Mouse (Mus musculus) limb, embryonic 11.5 days (tissue): Measurements from ENCODE around the gene Bst2. TPM values are rescaled to one million over a fixed set of nuclear protein-coding genes. Genes with fewer than 3 reads are reported as not detected.
A peak's percentile ranks its signal among the peaks of the same experiment; 100 is the strongest.

Experiments used
- ATAC-seq: fragments of 200-750 bp; cut with Nextera tagmentation; 2 replicates; pipeline ENCODE4 v1.8.0; 2017; ENCODE audit warnings: low read depth; ENCODE audit not compliant: insufficient number of reproducible peaks, low FRiP score, low TSS enrichment
- DNase-seq: peaks from one replicate; pipeline ENCODE4 v3.0.0-alpha.2; 2015; ENCODE audit warnings: low spot score
- H3K27ac ChIP-seq: fragments of 300-500 bp; sonication (generic); replicated peaks from 2 replicates; pipeline ENCODE4 v1.5.1; 2014; ENCODE audit warnings: low read depth, mild to moderate bottlenecking, low read length
- H3K27me3 ChIP-seq: fragments of 300-500 bp; sonication (generic); 2 replicates; pipeline ENCODE4 v1.6.1; 2014; ENCODE audit warnings: mild to moderate bottlenecking, low read length, mixed read lengths; ENCODE audit not compliant: control insufficient read depth, insufficient read depth
- H3K36me3 ChIP-seq: fragments of 300-500 bp; sonication (generic); 2 replicates; pipeline ENCODE4 v1.6.1; 2014; ENCODE audit warnings: mild to moderate bottlenecking, low read length, moderate library complexity, mixed read lengths; ENCODE audit not compliant: control insufficient read depth, insufficient read depth
- H3K4me1 ChIP-seq: fragments of 300-500 bp; sonication (generic); 2 replicates; pipeline ENCODE4 v1.6.1; 2014; ENCODE audit warnings: low read length, mixed read lengths; ENCODE audit not compliant: control insufficient read depth, insufficient read depth
- H3K4me2 ChIP-seq: fragments of 300-500 bp; sonication (generic); 2 replicates; pipeline ENCODE4 v1.6.1; 2014; ENCODE audit warnings: low read depth, mild to moderate bottlenecking, moderate library complexity; ENCODE audit not compliant: severe bottlenecking
- H3K4me3 ChIP-seq: fragments of 300-500 bp; sonication (generic); 2 replicates; pipeline ENCODE4 v1.5.1; 2014; ENCODE audit warnings: low read depth, low read length
- H3K9ac ChIP-seq: fragments of 300-500 bp; sonication (generic); 2 replicates; pipeline ENCODE4 v1.6.1; 2014; ENCODE audit warnings: mild to moderate bottlenecking, low read length
- H3K9me3 ChIP-seq: fragments of 300-500 bp; sonication (generic); 2 replicates; pipeline ENCODE4 v1.6.1; 2016; ENCODE audit warnings: low read length; ENCODE audit not compliant: control insufficient read depth
- WGBS: fragments of 180-500 bp; shearing (Covaris S2); extraction: QIAGEN DNeasy Blood & Tissue Kit; methylation state at CpG from one replicate; pipeline ENCODE4 v1.1.7; 2014; 5-methylcytosine and 5-hydroxymethylcytosine counted together
- polyA plus RNA-seq: library from polyadenylated mRNA; unstranded; fragments of >200 nt; fragmentation: Nextera tagmentation; extraction: Ambion mirVana; gene quantifications from 2 replicates; pipeline ENCODE4 v1.2.1, GENCODE M21; 2014

The Bst2 gene
- polyA plus RNA-seq, 1 experiment from 2014 or later: 1.7 TPM

DNA sequence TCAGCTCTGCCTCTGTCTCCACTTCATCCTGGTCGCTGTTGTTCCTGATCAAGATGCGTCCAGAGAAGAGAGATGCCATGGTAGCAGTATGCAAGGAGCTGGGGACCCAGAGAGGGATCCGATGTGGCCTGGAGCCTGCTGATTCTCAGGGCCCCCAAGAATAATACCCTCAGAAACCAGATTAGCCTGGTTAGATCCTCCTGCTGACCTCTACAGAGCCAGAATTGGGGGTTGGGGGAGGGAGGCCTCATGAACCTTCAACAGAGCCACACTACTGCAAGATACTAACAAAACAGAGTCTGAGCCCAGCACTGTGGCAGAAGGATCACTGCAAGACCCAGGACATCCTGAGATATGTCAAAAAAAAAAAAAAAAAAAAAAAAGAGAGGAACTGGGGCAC is 29.2 kb upstream of the Bst2 start, which contains the start of gene Nxnl1:
Gene Nxnl1, minus strand, starts transcription at position 101 of the 400 bp plus-strand sequence.
- WGBS: 60% methylated on average over 3 of the region's 3 CpGs
- H3K36me3 ChIP-seq: no peaks in the 10 kb centered on the region
- no peak for DNase-seq
- no peak within 1 kb of the TSS for H3K4me2 ChIP-seq
- H3K9me3 ChIP-seq: peaks cover 4% of the 10 kb centered on the region; the same call in 1 of the 2 replicates
- H3K4me3 ChIP-seq: no peak within 1 kb of the TSS
- H3K9ac ChIP-seq: no peak within 1 kb of the TSS
- ATAC-seq: no peak
- H3K27me3 ChIP-seq: peaks cover 31% of the 10 kb centered on the region
- H3K4me1 ChIP-seq: peaks cover 8% of the 10 kb centered on the region; the same call in 1 of the 2 replicates
- H3K27ac ChIP-seq: no peak within 1 kb of the TSS

DNA sequence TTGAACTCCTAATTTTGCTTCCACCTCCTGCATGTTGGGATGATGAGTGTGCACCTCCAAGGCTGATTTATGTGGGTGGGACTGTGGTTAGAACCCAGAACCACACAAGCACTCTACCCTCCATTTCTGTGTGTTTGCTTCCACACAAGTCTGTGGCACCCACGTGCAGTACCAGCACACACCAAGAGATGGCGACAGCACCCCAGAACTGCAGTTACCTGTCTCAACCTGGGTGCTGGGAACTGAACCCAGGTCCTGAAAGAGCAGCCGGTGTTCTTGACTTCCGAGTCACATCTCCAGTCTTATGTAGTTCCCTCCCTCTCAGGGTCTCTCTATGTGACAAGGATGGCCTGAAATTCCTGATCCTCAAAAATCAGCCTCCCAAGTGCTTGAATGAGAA is 26.7 kb upstream of the Bst2 start:
- ATAC-seq: no peak
- peaks cover 4% of the 10 kb centered on the region; the same call in 1 of the 2 replicates for H3K9me3 ChIP-seq
- H3K4me3 ChIP-seq: no peak overlapping the region
- DNase-seq: no peak
- WGBS: 97% methylated on average over 4 of the region's 4 CpGs
- H3K9ac ChIP-seq: no peak overlapping the region
- H3K4me2 ChIP-seq: no peak overlapping the region
- H3K4me1 ChIP-seq: peaks cover 4% of the 10 kb centered on the region; the same call in 1 of the 2 replicates
- H3K27me3 ChIP-seq: peaks cover 51% of the 10 kb centered on the region
- no peaks in the 10 kb centered on the region for H3K36me3 ChIP-seq
- H3K27ac ChIP-seq: no peak overlapping the region

DNA sequence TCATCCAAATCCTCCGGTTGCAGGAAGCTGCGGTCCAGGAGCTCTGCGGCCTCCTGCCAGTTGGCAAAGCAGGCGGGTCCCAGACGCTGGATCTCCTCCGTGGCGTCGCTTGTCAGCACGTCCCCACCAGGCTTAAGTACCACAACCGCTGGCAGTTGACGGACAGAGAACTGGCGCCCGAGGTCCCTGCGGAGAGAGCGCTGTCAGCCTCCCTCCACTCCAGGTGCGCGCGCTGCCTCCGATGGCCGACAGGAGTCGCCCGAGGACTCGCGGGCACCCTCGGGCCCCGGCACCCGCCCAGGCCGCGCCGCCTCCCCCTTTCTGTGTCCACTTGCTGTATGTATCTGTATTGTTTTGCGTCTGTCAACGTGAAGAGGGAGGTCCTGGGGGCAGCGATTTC is 25.5 kb upstream of the Bst2 start:
- Histone ChIP-seq H3K27me3 (peaks cover 55% of the 10 kb centered on the region), H3K4me3 (0 out of 2 replicates have a peak overlapping the region, but pooled peaks have one; percentile 8), H3K36me3 (no peaks in the 10 kb centered on the region), H3K4me2 (peak overlapping the region; percentile 33; the same call in 1 of the 2 replicates), H3K9me3 (peaks cover 4% of the 10 kb centered on the region; the same call in 1 of the 2 replicates), H3K27ac (no peak overlapping the region), H3K4me1 (0 out of 2 replicates have a peak, but pooled peaks cover 7% of the 10 kb centered on the region), H3K9ac (peak overlapping the region; percentile 30; the same call in 1 of the 2 replicates)
- WGBS: 2% methylated on average over 32 of the region's 33 CpGs
- no peak for ATAC-seq
- DNase-seq: peak; percentile 79

DNA sequence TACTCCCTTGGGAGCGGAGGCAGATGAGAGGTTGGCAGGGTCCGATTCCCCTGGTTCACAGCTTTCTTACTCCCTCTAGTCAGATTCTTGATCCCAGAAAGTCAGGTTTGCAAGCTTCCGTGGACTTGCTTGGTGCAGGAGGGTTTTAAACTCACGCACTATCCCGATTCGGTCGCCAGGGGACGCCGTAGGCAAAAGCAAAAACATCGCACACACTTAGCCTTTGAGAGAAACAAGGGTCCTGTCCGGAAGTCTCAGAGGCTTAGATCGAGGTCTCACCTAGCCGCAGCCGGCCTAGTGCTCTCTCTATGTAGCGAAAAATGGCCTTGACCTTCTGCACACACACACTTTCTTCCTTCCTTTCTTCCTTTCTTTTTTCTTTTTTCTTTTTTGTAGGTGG is 24.1 kb upstream of the Bst2 start:
- ATAC-seq (no peak), DNase-seq (peak; percentile 89)
- Histone ChIP-seq H3K4me3 (no peak overlapping the region), H3K27ac (no peak overlapping the region), H3K9me3 (peaks cover 4% of the 10 kb centered on the region; the same call in 1 of the 2 replicates), H3K9ac (no peak overlapping the region), H3K4me1 (0 out of 2 replicates have a peak, but pooled peaks cover 7% of the 10 kb centered on the region), H3K4me2 (no peak overlapping the region), H3K27me3 (peaks cover 65% of the 10 kb centered on the region), H3K36me3 (no peaks in the 10 kb centered on the region)
- whole genome bisulfite sequencing: 2% methylated on average over 15 of the region's 15 CpGs

DNA sequence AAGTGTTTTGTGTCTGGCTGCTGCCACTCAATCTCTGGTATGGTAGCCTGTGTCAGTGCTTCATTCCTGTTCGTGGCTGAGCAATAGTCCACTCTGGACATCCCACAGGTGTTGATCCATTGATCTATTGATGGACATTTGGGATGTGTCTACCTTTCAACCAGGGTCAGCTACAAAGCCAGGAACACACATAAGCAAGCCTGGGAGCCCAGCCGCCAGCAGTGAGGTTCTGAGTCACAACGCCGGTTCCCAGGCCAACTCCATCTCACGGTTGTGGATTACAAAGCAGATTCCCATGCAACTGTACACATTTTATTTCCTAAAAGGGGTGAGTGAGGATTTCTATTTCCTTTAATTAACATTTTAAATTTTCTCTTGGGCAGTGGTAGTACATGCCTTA is 23.5 kb upstream of the Bst2 start:
- ATAC-seq (no peak), DNase-seq (no peak)
- 82% methylated on average over 5 of the region's 5 CpGs for WGBS
- Histone ChIP-seq H3K4me3 (no peak overlapping the region), H3K27me3 (peaks cover 67% of the 10 kb centered on the region), H3K4me1 (0 out of 2 replicates have a peak, but pooled peaks cover 7% of the 10 kb centered on the region), H3K9me3 (peaks cover 4% of the 10 kb centered on the region; the same call in 1 of the 2 replicates), H3K9ac (no peak overlapping the region), H3K27ac (no peak overlapping the region), H3K36me3 (no peaks in the 10 kb centered on the region), H3K4me2 (no peak overlapping the region)

DNA sequence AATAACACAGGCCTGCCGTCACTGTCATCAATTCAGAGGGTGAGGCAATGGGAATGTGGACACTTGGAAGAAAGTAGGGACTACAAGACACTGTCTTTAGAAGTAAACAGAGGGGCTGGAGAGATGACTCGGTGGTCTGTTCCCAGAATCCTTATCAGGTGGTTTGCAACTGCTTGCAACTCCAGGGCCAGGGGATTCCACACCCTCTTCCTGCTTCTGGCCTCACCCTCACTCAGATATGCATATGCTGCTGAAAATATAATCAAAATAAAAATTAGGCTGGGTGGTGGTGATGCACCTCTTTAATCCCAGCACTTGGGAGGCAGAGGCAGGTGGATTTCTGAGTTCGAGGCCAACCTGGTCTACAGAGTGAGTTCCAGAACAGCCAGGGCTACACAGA is 22.8 kb upstream of the Bst2 start:
- DNase-seq (no peak), ATAC-seq (no peak)
- Histone ChIP-seq H3K4me1 (0 out of 2 replicates have a peak, but pooled peaks cover 7% of the 10 kb centered on the region), H3K36me3 (no peaks in the 10 kb centered on the region), H3K9ac (no peak overlapping the region), H3K4me3 (no peak overlapping the region), H3K4me2 (no peak overlapping the region), H3K27me3 (peaks cover 67% of the 10 kb centered on the region), H3K9me3 (peaks cover 4% of the 10 kb centered on the region; the same call in 1 of the 2 replicates), H3K27ac (no peak overlapping the region)
- 67% methylated on average over 3 of the region's 3 CpGs for WGBS

DNA sequence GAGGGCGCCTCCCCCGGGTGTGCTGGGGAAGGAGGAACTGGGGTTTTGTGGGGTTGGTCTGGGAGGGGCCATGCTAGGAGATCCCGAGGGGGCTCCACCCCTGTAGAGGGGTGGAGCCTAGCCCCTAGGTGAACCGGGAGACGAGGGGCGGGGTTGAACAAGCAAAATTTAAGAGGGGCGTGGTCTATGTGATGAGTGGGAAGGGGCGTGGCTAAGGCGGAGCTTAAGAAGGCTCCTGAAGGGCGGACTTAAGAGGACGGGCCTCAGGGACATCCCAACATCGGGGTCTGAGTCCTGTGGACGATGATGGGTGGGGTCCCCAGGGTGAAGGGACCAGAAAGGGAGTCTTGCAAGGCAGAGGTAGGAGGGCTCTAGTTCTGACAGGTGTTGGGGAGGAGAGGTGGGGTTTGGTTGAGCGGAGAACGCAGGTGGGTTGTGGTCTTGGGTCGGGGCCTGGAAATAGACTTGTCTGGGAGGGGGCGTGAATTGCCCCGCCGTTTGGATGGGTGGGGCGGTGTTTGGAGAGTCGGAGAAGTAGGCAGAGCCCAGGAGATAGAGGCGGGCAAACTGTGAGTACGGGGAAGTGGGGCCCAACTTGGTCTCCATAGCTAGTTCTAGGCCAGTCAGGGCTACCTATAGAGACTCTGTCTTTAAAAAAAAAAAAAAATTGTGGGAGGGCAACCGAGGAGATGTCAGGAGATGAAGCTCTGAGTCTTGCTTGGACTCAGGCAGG is 21.9 kb upstream of the Bst2 start:
- Histone ChIP-seq H3K9me3 (peaks cover 3% of the 10 kb centered on the region; the same call in 1 of the 2 replicates), H3K27me3 (peaks cover 67% of the 10 kb centered on the region), H3K36me3 (no peaks in the 10 kb centered on the region), H3K9ac (no peak overlapping the region), H3K27ac (no peak overlapping the region), H3K4me1 (0 out of 2 replicates have a peak, but pooled peaks cover 7% of the 10 kb centered on the region), H3K4me3 (peak overlapping the region; percentile 25), H3K4me2 (peak overlapping the region; percentile 50)
- 2% methylated on average over 24 of the region's 24 CpGs for WGBS
- 0 out of 2 replicates have a peak, but pooled peaks have one; percentile 65 for ATAC-seq
- DNase-seq: peak; percentile 70

DNA sequence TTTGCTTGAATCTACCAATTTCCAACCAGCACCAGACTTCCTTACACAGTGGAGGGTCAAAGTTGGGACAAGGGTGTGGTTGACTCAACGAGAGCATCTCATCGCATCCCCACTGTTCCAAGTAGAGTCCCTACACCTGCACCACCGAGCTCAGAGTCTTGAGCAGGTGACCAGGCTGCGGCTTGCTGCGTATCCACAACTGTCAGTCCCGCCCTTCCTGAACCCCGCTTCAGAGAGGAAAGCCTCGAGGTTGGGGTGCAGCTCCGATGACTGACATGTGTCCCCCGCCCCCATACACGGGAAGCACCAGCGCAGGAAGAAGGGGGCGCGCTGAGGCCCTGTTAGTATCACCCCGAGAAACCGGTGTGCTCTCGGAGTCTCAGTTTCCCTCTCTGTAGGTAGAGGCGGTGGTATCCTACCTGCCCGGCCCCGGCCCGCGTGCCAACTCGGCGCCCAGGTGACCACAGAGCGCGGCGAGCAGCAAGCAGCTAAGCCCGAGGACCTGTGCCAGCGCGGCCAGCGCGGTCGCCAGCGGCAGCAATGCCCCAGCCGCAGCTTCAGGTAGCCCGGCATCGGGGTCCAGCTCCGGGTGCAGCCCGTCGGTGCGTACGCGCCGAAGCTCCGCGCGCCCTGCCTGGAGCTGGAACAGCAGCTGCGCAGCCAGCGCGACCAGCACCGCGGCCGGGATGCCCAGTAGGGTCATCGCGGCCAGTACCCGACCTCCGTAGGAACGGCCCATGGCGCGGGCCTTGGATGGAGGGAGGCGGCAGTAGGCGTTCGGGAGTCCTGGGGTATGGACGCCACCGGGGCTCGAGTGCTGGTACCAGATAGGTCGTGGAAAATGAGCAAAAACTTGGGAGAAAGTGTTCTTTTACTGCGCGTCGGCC is 21.1 kb upstream of the Bst2 start, which contains the start of gene Tmem221:
Gene Tmem221, minus strand, starts transcription at position 801 of the 887 bp plus-strand sequence.
- peak within 1 kb of the TSS; percentile 25 for H3K4me3 ChIP-seq
- ATAC-seq (no peak), DNase-seq (no peak)
- H3K4me2 ChIP-seq: peak within 1 kb of the TSS; percentile 50
- 0 out of 2 replicates have a peak, but pooled peaks cover 7% of the 10 kb centered on the region for H3K4me1 ChIP-seq
- peaks cover 64% of the 10 kb centered on the region for H3K27me3 ChIP-seq
- H3K27ac ChIP-seq: no peak within 1 kb of the TSS
- 5% methylated on average over 64 of the region's 70 CpGs for WGBS
- no peaks in the 10 kb centered on the region for H3K36me3 ChIP-seq
- H3K9me3 ChIP-seq: no peaks in the 10 kb centered on the region
- no peak within 1 kb of the TSS for H3K9ac ChIP-seq
